ENCODE assay signal across 10 mouse cellular contexts in the genomic region with DNA sequence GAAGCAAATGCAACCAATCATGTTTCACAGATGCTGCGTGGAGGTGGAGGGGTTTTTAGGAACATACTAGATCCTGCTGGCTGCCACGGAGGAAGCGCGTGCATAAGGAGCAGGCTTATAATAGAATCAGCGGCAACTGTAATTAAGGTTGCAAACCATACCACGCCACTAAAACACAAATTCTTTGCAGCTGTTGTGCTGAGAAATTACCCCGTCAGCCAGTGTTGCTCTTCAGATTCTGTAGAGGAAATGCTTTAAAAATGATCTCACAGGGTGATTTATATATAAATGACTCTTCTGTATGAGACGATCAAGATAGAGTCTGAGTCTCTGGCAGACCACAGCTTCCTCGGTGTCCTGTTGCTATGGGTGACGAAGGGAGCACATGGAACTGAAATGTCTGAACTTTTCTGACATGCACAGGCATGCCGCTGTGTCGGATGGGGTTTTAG. TPM values are rescaled to one million over a fixed set of nuclear protein-coding genes. Genes with fewer than 3 reads are reported as not detected.
A peak's percentile ranks its signal among the peaks of the same experiment; 100 is the strongest.
DNase-seq lines count a peak whose midpoint lies in the region; ATAC-seq and TF ChIP-seq lines count a peak whose summit lies in the region.
"Had no signal": no experiment of that assay in that cellular context is flagged by ENCODE, and none has a peak within 500 bp of the region (broad histone marks: within the 10 kb centered on the region; RNA-seq: fewer than 3 reads in every experiment).

No protein-coding gene starts in this region.

- CTCF ChIA-PET in Patski (lab: Charles Lee), result no interaction called here

- 46% methylated on average over 12 of the region's 12 CpGs for WGBS in kidney, adult 2 months
- 33% methylated on average over 12 of the region's 12 CpGs for WGBS in limb, embryonic 13.5 days

- no peak for ATAC-seq in Patski
- ATAC-seq in limb, embryonic 13.5 days (ENCODE audit: low FRiP score, low read depth), result 0 out of 2 replicates have a peak, but pooled peaks have one; percentile 33

- no peaks in the 10 kb centered on the region for H3K4me1 ChIP-seq in kidney, adult 2 months (ENCODE audit: control insufficient read depth, insufficient read depth, low read length)
- peaks cover 26% of the 10 kb centered on the region for H3K4me1 ChIP-seq in limb, embryonic 13.5 days
- H3K4me1 ChIP-seq: lung, embryonic 15.5 days had no signal

- no peak overlapping the region for H3K4me2 ChIP-seq in limb, embryonic 13.5 days (replicated peaks)
- H3K4me2 ChIP-seq: lung, embryonic 15.5 days had no signal

- no peaks in the 10 kb centered on the region for H3K27me3 ChIP-seq in kidney, adult 2 months (replicated peaks; ENCODE audit: control insufficient read depth, insufficient read depth, low read length)
- no peaks in the 10 kb centered on the region for H3K27me3 ChIP-seq in Patski
- H3K27me3 ChIP-seq in limb, embryonic 13.5 days, result no peaks in the 10 kb centered on the region
- H3K27me3 ChIP-seq: lung, embryonic 15.5 days had no signal

- no peaks in the 10 kb centered on the region for H3K9me3 ChIP-seq in limb, embryonic 13.5 days
- H3K9me3 ChIP-seq: lung, embryonic 15.5 days had no signal

- TF ChIP-seq CTCF in kidney, adult 2 months (conservative IDR thresholded peaks at IDR 0.05; ENCODE audit: insufficient read depth, insufficient read length, low read depth, low read length), result no peak
- TF ChIP-seq CTCF in Patski (IDR thresholded peaks at IDR 0.05), result no peak

- in situ Hi-C loops in Patski (cut with MboI; ENCODE audit: low pct_unique_long_range_greater_than_20kb), result loop anchor here (5.0 kb wide), 2 partner anchors 33 to 103 kb away; no protein-coding TSS in a partner anchor

- H3K9ac ChIP-seq in limb, embryonic 13.5 days, result no peak overlapping the region
- H3K9ac ChIP-seq: lung, embryonic 15.5 days had no signal

- no peak for TF ChIP-seq POLR2A in kidney, adult 2 months (IDR thresholded peaks at IDR 0.05; ENCODE audit: low read depth, low read length)

- POLR2A ChIA-PET in Patski (lab: Charles Lee), result no interaction called here

- no peak overlapping the region for H3K4me3 ChIP-seq in kidney, adult 2 months (ENCODE audit: insufficient read depth, low read depth, low read length)
- H3K4me3 ChIP-seq in limb, embryonic 13.5 days, result no peak overlapping the region
- H3K4me3 ChIP-seq: lung, embryonic 15.5 days had no signal

- no peak overlapping the region for H3K27ac ChIP-seq in kidney, adult 2 months (ENCODE audit: insufficient read depth, low read depth, low read length)
- no peak overlapping the region for H3K27ac ChIP-seq in limb, embryonic 13.5 days
- H3K27ac ChIP-seq: lung, embryonic 15.5 days had no signal

- peak; percentile 21 for DNase-seq in kidney, adult 2 months
- no peak for DNase-seq in kidney, adult 18-20 months
- DNase-seq in Patski (ENCODE audit: low read depth, low spot score) (peak; percentile 19), MN1 (ENCODE audit: low spot score) (no peak)
- peak; percentile 10 for DNase-seq in forelimb bud, embryonic 11.5 days (ENCODE audit: low read depth, low spot score)
- no peak for DNase-seq in thymus, postnatal 14 days
- no peak for DNase-seq in T-cell, adult 2 months (ENCODE audit: low spot score)
- DNase-seq: gastrocnemius, postnatal 36 days had no signal

- H3K36me3 ChIP-seq in kidney, adult 2 months (ENCODE audit: control insufficient read depth, insufficient read depth, low read length), result no peaks in the 10 kb centered on the region
- peaks cover 37% of the 10 kb centered on the region for H3K36me3 ChIP-seq in limb, embryonic 13.5 days

RNA-seq across cellular contexts. Expression of a gene that starts 40.1 kb away (rescaled TPM):
- polyA plus RNA-seq in kidney, adult 2 months (2012; rRNA removed), result 14.1 and 20.7 TPM in 2 replicates
- 19.4 TPM for polyA plus RNA-seq in Patski (2021)
- polyA plus RNA-seq in limb, embryonic 13.5 days (2015; fragmentation: Nextera tagmentation; extraction: Ambion mirVana), result 50.4 and 54.0 TPM in 2 replicates

RNA-seq across cellular contexts. Expression of a gene that starts 52.0 kb away (rescaled TPM):
- 46.8 and 66.0 TPM in 2 replicates for polyA plus RNA-seq in kidney, adult 2 months (2012; rRNA removed)
- 5.5 TPM for polyA plus RNA-seq in Patski (2021)
- polyA plus RNA-seq in limb, embryonic 13.5 days (2015; fragmentation: Nextera tagmentation; extraction: Ambion mirVana), result 0.59 and 0.71 TPM in 2 replicates

Comparison
In these comparisons a context has a peak if more than half of its experiments do, and no peak if none do; other contexts are left out.
1. DNase-seq: peak in kidney, adult 2 months (single experiment), Patski (single experiment) and forelimb bud, embryonic 11.5 days (single experiment); none in kidney, adult 18-20 months (single experiment), thymus, postnatal 14 days (single experiment), MN1 (single experiment) and T-cell, adult 2 months (single experiment).